Mouse (Mus musculus) kidney, postnatal 0 days (tissue): ENCODE results near the gene Slfn1. TPM values are rescaled to one million over a fixed set of nuclear protein-coding genes. Genes with fewer than 3 reads are reported as not detected.

ENCODE experiments used
- ATAC-seq: fragments of 200-750 bp; cut with Nextera tagmentation; replicated peaks from 2 replicates; pipeline ENCODE4 v1.8.0; 2017; ENCODE audit warnings: low read depth, moderate number of reproducible peaks, moderate TSS enrichment, moderate library complexity; ENCODE audit not compliant: low FRiP score
- DNase-seq: peaks from one replicate; pipeline ENCODE4 v3.0.0-alpha.2; 2016; ENCODE audit warnings: low spot score
- H3K27ac ChIP-seq: fragments of 300-500 bp; sonication (generic); 2 replicates; pipeline ENCODE4 v1.5.1; 2014; ENCODE audit warnings: mild to moderate bottlenecking
- H3K27me3 ChIP-seq: fragments of 300-500 bp; sonication (generic); 2 replicates; pipeline ENCODE4 v1.6.1; 2014; ENCODE audit warnings: low read length, mixed read lengths; ENCODE audit not compliant: insufficient read depth
- H3K36me3 ChIP-seq: fragments of 300-500 bp; sonication (generic); 2 replicates; pipeline ENCODE4 v1.6.1; 2014; ENCODE audit warnings: low read length, mixed read lengths; ENCODE audit not compliant: insufficient read depth
- H3K4me1 ChIP-seq: fragments of 300-500 bp; sonication (generic); replicated peaks from 2 replicates; pipeline ENCODE4 v1.6.1; 2014; ENCODE audit warnings: antibody characterized with exemption, low read length, mixed read lengths; ENCODE audit not compliant: insufficient read depth
- H3K4me2 ChIP-seq: fragments of 300-500 bp; sonication (generic); 2 replicates; pipeline ENCODE4 v1.6.1; 2014; ENCODE audit warnings: mild to moderate bottlenecking, low read length, moderate library complexity, mixed read lengths
- H3K4me3 ChIP-seq: fragments of 300-500 bp; sonication (generic); replicated peaks from 2 replicates; pipeline ENCODE4 v1.5.1; 2014; ENCODE audit warnings: low read depth, low read length
- H3K9ac ChIP-seq: fragments of 300-500 bp; sonication (generic); 2 replicates; pipeline ENCODE4 v1.6.1; 2014; ENCODE audit warnings: low read depth, low read length
- H3K9me3 ChIP-seq: fragments of 300-500 bp; sonication (generic); replicated peaks from 2 replicates; pipeline ENCODE4 v1.6.1; 2016; ENCODE audit warnings: low read length, inconsistent platforms, mixed read lengths
- CTCF ChIP-seq: IDR thresholded peaks from 2 replicates; pipeline ENCODE4 v1.5.1; 2016; ENCODE audit warnings: antibody characterized with exemption, low read depth, mild to moderate bottlenecking, moderate library complexity
- WGBS: fragments of 180-500 bp; shearing (Covaris S2); extraction: QIAGEN DNeasy Blood & Tissue Kit; methylation state at CpG from one replicate; pipeline ENCODE4 v1.1.7; 2014; 5-methylcytosine and 5-hydroxymethylcytosine counted together
- polyA plus RNA-seq: library from polyadenylated mRNA; unstranded; fragments of >200 nt; fragmentation: Nextera tagmentation; extraction: Ambion mirVana; gene quantifications from 2 replicates; pipeline ENCODE4 v1.2.1, GENCODE M21; 2015

The Slfn1 gene
- polyA plus RNA-seq, 1 experiment from 2014 or later, result 0.66 TPM

DNA sequence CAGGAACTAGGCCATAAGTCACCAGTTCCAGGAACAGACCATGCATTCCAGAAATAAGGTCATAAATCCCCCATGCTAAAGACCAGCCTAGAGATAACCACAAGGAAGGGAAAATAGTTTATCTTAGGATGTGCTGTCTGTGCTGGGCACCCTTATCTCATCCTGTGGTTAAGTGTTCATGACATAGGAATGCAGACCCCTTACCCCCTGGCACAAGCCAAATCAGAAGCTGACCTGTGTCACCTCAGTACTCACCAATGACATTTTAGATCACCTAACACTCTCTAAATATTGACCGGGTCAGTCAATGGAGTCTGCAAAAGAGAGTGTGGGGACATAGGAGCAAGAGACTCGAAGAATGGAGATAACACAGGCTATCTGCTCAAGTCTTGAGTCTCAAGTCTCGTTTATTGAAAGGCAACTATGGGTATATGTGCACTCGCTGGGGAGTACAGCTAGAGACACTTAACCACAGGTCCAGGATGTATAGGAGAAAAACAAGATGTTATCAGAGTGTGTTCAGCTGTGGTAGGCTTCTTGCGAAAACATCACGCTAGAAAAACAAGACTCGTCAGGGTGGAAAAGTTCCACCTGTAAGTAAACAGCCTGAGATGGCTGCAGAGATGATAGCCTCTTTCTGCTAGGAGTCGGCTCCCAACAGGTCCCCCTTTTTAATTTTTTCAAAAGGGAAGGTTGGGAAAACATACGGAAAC lies 37.0 kb upstream of the Slfn1 start:
- no peak overlapping the region for H3K4me2 ChIP-seq
- no peaks in the 10 kb centered on the region for H3K9me3 ChIP-seq
- H3K9ac ChIP-seq, result no peak overlapping the region
- 51% methylated on average over 9 of the region's 9 CpGs for WGBS
- peak; percentile 46; the same call in 1 of the 2 replicates for ATAC-seq
- H3K27me3 ChIP-seq, result no peaks in the 10 kb centered on the region
- no peak overlapping the region for H3K4me3 ChIP-seq
- H3K36me3 ChIP-seq, result no peaks in the 10 kb centered on the region
- DNase-seq, result no peak
- no peak for TF ChIP-seq CTCF
- H3K27ac ChIP-seq, result 0 out of 2 replicates have a peak overlapping the region, but pooled peaks have one; percentile 36
- H3K4me1 ChIP-seq, result no peaks in the 10 kb centered on the region

GRCm38 (mm10) chr11:83082741-83083473 lies 33.7 kb upstream of the Slfn1 start:
- no peaks in the 10 kb centered on the region for H3K36me3 ChIP-seq
- no peaks in the 10 kb centered on the region for H3K4me1 ChIP-seq
- no peak for ATAC-seq
- no peak overlapping the region for H3K27ac ChIP-seq
- H3K9me3 ChIP-seq, result no peaks in the 10 kb centered on the region
- no peak overlapping the region for H3K9ac ChIP-seq
- no peak for DNase-seq
- no peaks in the 10 kb centered on the region for H3K27me3 ChIP-seq
- H3K4me3 ChIP-seq, result no peak overlapping the region
- TF ChIP-seq CTCF, result no peak
- H3K4me2 ChIP-seq, result no peak overlapping the region
- WGBS, result 46% methylated on average over 7 of the region's 7 CpGs

DNA sequence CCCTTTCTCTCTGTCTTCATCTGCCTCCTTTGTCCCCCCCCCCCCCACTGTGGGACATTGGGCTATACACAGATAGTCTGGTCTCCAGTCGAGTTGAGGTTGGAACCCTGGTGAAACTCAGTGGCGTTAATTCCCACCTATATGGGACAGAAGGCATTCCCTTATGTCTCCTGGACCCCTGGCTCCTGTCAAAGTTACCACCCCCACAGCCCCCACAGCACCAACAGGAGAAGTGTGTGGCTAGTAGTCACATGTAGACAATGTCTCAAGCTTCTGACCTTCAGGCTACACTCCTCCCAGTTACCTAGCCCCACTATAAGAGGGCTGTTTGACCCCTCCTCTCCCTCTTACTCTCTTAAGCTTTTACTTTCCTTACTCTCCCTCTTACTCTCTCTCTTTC lies 32.5 kb upstream of the Slfn1 start:
- no peaks in the 10 kb centered on the region for H3K27me3 ChIP-seq
- no peak overlapping the region for H3K27ac ChIP-seq
- H3K4me2 ChIP-seq, result no peak overlapping the region
- no peak overlapping the region for H3K9ac ChIP-seq
- H3K4me3 ChIP-seq, result no peak overlapping the region
- ATAC-seq, result no peak
- no peaks in the 10 kb centered on the region for H3K9me3 ChIP-seq
- H3K4me1 ChIP-seq, result no peaks in the 10 kb centered on the region
- DNase-seq, result no peak
- WGBS, result 96% methylated on average over 2 of the region's 2 CpGs
- no peak for TF ChIP-seq CTCF
- H3K36me3 ChIP-seq, result no peaks in the 10 kb centered on the region

DNA sequence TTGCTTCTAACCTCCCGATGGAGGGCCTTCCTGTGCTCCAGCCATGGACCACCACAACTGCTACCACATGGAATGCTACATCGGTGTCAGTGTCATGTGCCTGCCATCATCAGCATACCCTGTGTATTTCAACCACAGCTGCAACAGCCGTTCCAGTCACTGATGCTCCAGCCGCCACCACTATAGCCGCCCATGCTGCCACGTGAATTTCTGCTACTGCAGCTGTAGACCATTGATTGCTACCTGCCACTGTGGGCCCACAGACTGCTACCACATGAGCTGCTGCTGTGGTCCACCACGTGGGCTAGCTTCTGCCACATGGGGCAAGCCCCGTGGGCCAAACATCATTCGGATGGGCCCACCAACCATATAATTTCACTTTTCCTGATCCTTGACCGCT lies 31.9 kb upstream of the Slfn1 start:
- Histone ChIP-seq H3K4me3 (no peak overlapping the region), H3K36me3 (no peaks in the 10 kb centered on the region), H3K9me3 (no peaks in the 10 kb centered on the region), H3K9ac (no peak overlapping the region), H3K27ac (no peak overlapping the region), H3K4me2 (no peak overlapping the region), H3K4me1 (no peaks in the 10 kb centered on the region), H3K27me3 (no peaks in the 10 kb centered on the region)
- DNase-seq (no peak), ATAC-seq (no peak)
- TF ChIP-seq CTCF, result no peak
- 90% methylated on average over 10 of the region's 10 CpGs for WGBS

- ATAC-seq (no peak), DNase-seq (peak; percentile 39)
- H3K27ac ChIP-seq, result no peak overlapping the region
- no peaks in the 10 kb centered on the region for H3K4me1 ChIP-seq
- H3K9ac ChIP-seq, result no peak overlapping the region
- TF ChIP-seq CTCF, result peak; percentile 63
- no peaks in the 10 kb centered on the region for H3K36me3 ChIP-seq
- H3K4me3 ChIP-seq, result no peak overlapping the region
- 28% methylated on average over 2 of the region's 2 CpGs for WGBS
- H3K27me3 ChIP-seq, result no peaks in the 10 kb centered on the region
- no peak overlapping the region for H3K4me2 ChIP-seq
- no peaks in the 10 kb centered on the region for H3K9me3 ChIP-seq
Measured at GRCm38 (mm10) chr11:83115138-83115537, 1.5 kb upstream of the Slfn1 start.

- Histone ChIP-seq H3K27ac (no peak overlapping the region), H3K4me3 (no peak overlapping the region), H3K36me3 (no peaks in the 10 kb centered on the region), H3K4me2 (no peak overlapping the region), H3K9ac (no peak overlapping the region), H3K4me1 (no peaks in the 10 kb centered on the region), H3K27me3 (no peaks in the 10 kb centered on the region), H3K9me3 (no peaks in the 10 kb centered on the region)
- 41% methylated on average over 3 of the region's 3 CpGs for WGBS
- ATAC-seq (no peak), DNase-seq (no peak)
- no peak for TF ChIP-seq CTCF
Measured at GRCm38 (mm10) chr11:83118056-83118455, 1.4 kb downstream of the Slfn1 start.
